Mouse (Mus musculus) megakaryocyte, embryonic 14.5 days (primary cell): Measurements from ENCODE around the gene Men1.

Experiments used
- FLI1 ChIP-seq: IDR thresholded peaks from 2 replicates; pipeline ENCODE4 v1.6.1; 2012; ENCODE audit warnings: low read length, inconsistent platforms, mixed read lengths
- GATA1 ChIP-seq: IDR thresholded peaks from 3 replicates; pipeline ENCODE4 v1.6.1; 2012; ENCODE audit warnings: mixed read lengths, low read length, inconsistent platforms, borderline replicate concordance

DNA sequence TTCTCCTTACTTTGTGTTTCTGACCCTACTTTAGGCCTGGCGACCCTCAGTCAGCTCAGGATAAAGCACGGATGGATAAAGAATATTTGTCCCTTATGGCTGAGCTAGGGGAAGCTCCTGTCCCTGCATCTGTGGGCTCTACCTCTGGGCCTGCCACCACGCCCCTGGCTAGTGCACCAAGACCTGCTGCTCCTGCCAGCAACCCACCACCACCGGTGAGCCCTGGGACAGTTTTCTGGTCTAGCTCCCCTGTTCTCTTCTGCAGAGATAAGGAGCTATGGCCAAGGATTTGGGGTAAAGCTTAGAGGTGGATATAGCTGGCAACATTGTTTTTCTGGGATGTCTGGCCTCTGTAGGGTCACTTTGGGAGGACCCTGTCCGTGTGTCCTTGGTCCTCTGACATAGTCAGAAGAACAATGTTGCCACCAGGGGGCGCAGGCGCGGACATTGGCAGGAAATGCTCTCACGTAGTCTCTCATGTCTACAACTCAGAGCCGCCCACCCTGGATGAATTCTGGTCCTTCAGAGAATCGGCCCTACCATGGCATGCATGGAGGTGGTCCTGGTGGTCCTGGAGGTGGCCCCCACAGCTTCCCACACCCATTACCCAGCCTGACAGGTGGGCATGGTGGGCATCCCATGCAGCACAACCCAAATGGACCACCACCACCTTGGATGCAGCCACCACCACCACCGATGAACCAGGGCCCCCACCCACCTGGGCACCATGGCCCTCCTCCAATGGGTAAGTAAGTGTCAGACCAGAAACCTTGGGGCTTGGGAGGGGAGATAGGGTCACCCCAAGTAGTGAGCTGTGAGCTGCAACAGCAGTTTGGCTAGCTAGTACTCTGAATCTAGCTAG is 39.0 kb downstream of the Men1 start:
- TF ChIP-seq GATA1 (no peak), FLI1 (no peak)
